Mouse (Mus musculus) 3134 (cell line): ENCODE results near the gene Mettl4.
A peak's percentile ranks its signal among the peaks of the same experiment; 100 is the strongest.

ENCODE experiments used
- DNase-seq: peaks from one replicate; pipeline ENCODE4 v3.0.0-alpha.2; 2011; ENCODE audit warnings: low spot score; ENCODE audit not compliant: insufficient read length; ENCODE audit errors: extremely low read depth

Mettl4 gene

GRCm38 (mm10) chr17:94749466-94750135 lies at the start of gene Mettl4:
Mettl4 (minus strand) TSS chr17:94750019.
- DNase-seq = peak; percentile 98

- DNase-seq = no peak
Observed at GRCm38 (mm10) chr17:94778871-94779482, 29.2 kb upstream of the Mettl4 start.

- no peak for DNase-seq
Observed at GRCm38 (mm10) chr17:94768491-94768890, 18.7 kb upstream of the Mettl4 start.

GRCm38 (mm10) chr17:94764711-94765110 lies 14.9 kb upstream of the Mettl4 start:
- no peak for DNase-seq

- DNase-seq = no peak
Observed at GRCm38 (mm10) chr17:94764011-94764410, 14.2 kb upstream of the Mettl4 start.

- no peak for DNase-seq
Observed at GRCm38 (mm10) chr17:94762405-94762804, 12.6 kb upstream of the Mettl4 start.

- DNase-seq = no peak
Observed at GRCm38 (mm10) chr17:94750136-94750729, 414 bp upstream of the Mettl4 start.

GRCm38 (mm10) chr17:94738173-94738572 lies 11.6 kb downstream of the Mettl4 start:
- DNase-seq = no peak

- DNase-seq = no peak
Observed at GRCm38 (mm10) chr17:94735885-94736284, 13.9 kb downstream of the Mettl4 start.

GRCm38 (mm10) chr17:94735437-94735836 lies 14.4 kb downstream of the Mettl4 start:
- DNase-seq = no peak

- DNase-seq = peak; percentile 16
Observed at GRCm38 (mm10) chr17:94730416-94730815, 19.4 kb downstream of the Mettl4 start.

GRCm38 (mm10) chr17:94726750-94727149 lies 23.1 kb downstream of the Mettl4 start:
- no peak for DNase-seq

- DNase-seq = no peak
Observed at GRCm38 (mm10) chr17:94673515-94674317, 76.1 kb downstream of the Mettl4 start.
